Mouse (Mus musculus) heart, adult 2 months (tissue): ENCODE measurements at regions not wholly inside any gene's neighbourhood (a gene's known extent, or its start where the extent isn't known, plus 50 kb on each side); places are given as distances from the start of the nearest gene placed in this dataset.

Experiments
- DNase-seq, 2 experiments: peaks; one replicate each; pipeline ENCODE4 v3.0.0; 2021
- H3K27ac ChIP-seq: fragments of 200-600 bp; 2 replicates; pipeline ENCODE4 v1.8.1; 2022
- H3K27me3 ChIP-seq: fragments of 200-500 bp; 2 replicates; pipeline ENCODE4 v1.6.1; 2012; ENCODE audit warnings: mild to moderate bottlenecking, low read length, inconsistent platforms, mixed read lengths; ENCODE audit not compliant: control insufficient read depth, insufficient read depth
- H3K36me3 ChIP-seq: fragments of 200-500 bp; 2 replicates; pipeline ENCODE4 v1.6.1; 2012; ENCODE audit warnings: low read length, inconsistent platforms; ENCODE audit not compliant: control insufficient read depth, insufficient read depth
- H3K4me1 ChIP-seq: fragments of 200-500 bp; 2 replicates; pipeline ENCODE4 v1.6.1; 2011; ENCODE audit warnings: low read length; ENCODE audit not compliant: control insufficient read depth, insufficient read depth
- H3K4me3 ChIP-seq: fragments of 200-600 bp; 2 replicates; pipeline ENCODE4 v1.8.1; 2022
- H3K79me2 ChIP-seq: fragments of 200-500 bp; replicated peaks from 2 replicates; pipeline ENCODE4 v1.6.1; 2012; ENCODE audit warnings: mild to moderate bottlenecking, inconsistent platforms, low read length, moderate library complexity, mixed read lengths; ENCODE audit not compliant: control insufficient read depth, insufficient read depth
- H3K9ac ChIP-seq: fragments of 200-500 bp; 2 replicates; pipeline ENCODE4 v1.6.1; 2012; ENCODE audit warnings: low read depth, mild to moderate bottlenecking, control low read depth, inconsistent platforms, low read length, mixed read lengths
- CTCF ChIP-seq: fragments of 200-600 bp; IDR thresholded peaks from 2 replicates; pipeline ENCODE4 v1.8.1; 2022; ENCODE audit warnings: antibody characterized with exemption, mild to moderate bottlenecking, moderate library complexity
- EP300 ChIP-seq: fragments of 200-500 bp; IDR thresholded peaks from 2 replicates; pipeline ENCODE4 v1.6.1; 2011; ENCODE audit warnings: low read depth, low read length, control low read depth; ENCODE audit not compliant: insufficient read depth
- POLR2A ChIP-seq: fragments of 200-500 bp; IDR thresholded peaks from 2 replicates; pipeline ENCODE4 v1.6.1; 2011; ENCODE audit warnings: mild to moderate bottlenecking, low read depth, low read length, control low read depth; ENCODE audit not compliant: insufficient read depth
- WGBS: fragments of 180-500 bp; shearing (Covaris S2); methylation state at CpG from one replicate; pipeline ENCODE4 v1.1.7; 2018; 5-methylcytosine and 5-hydroxymethylcytosine counted together
- intact Hi-C: fragments of 180-260 bp; cut with DNase I; formaldehyde crosslinking; loops from one replicate; pipeline ENCODE4 v1.15.1; 2025

- WGBS, result 40% methylated on average over 2 of the region's 2 CpGs
- Histone ChIP-seq H3K4me1 (no peaks in the 10 kb centered on the region), H3K9ac (no peak overlapping the region), H3K27ac (no peak overlapping the region), H3K36me3 (no peaks in the 10 kb centered on the region), H3K27me3 (no peaks in the 10 kb centered on the region), H3K79me2 (no peaks in the 10 kb centered on the region), H3K4me3 (no peak overlapping the region)
- intact Hi-C loops, result no loop called here
- no peak for TF ChIP-seq CTCF
- TF ChIP-seq POLR2A, result no peak
- no peak for TF ChIP-seq EP300
- no peak for DNase-seq
Observed at GRCm38 (mm10) chr2:10966891-10967290, 205.0 kb upstream of the Prkcq start.

- H3K4me1 ChIP-seq, result no peaks in the 10 kb centered on the region
- WGBS, result 85% methylated on average over 10 of the region's 10 CpGs
Observed at GRCm38 (mm10) chr2:10969111-10969689, 202.7 kb upstream of the Prkcq start.

GRCm38 (mm10) chr2:10972051-10972450 lies 199.9 kb upstream of the Prkcq start:
- Histone ChIP-seq H3K79me2 (no peaks in the 10 kb centered on the region), H3K27ac (no peak overlapping the region), H3K9ac (no peak overlapping the region), H3K4me1 (no peaks in the 10 kb centered on the region), H3K4me3 (no peak overlapping the region), H3K27me3 (no peaks in the 10 kb centered on the region), H3K36me3 (no peaks in the 10 kb centered on the region)
- intact Hi-C loops, result no loop called here
- TF ChIP-seq EP300 (no peak), CTCF (no peak), POLR2A (no peak)
- DNase-seq, result no peak
- 42% methylated on average over 3 of the region's 3 CpGs for WGBS

More at GRCm38 (mm10) chr2:10969111-10969689, 202.7 kb upstream of the Prkcq start:
- no peak for TF ChIP-seq CTCF
- TF ChIP-seq EP300, result no peak
- TF ChIP-seq POLR2A, result no peak
- Histone ChIP-seq H3K9ac (no peak overlapping the region), H3K79me2 (no peaks in the 10 kb centered on the region), H3K4me3 (no peak overlapping the region), H3K27ac (no peak overlapping the region), H3K36me3 (no peaks in the 10 kb centered on the region), H3K27me3 (no peaks in the 10 kb centered on the region)
- DNase-seq, result no peak
- intact Hi-C loops, result no loop called here

- no peaks in the 10 kb centered on the region for H3K27me3 ChIP-seq
- no peak overlapping the region for H3K27ac ChIP-seq
- H3K4me3 ChIP-seq, result no peak overlapping the region
- no peaks in the 10 kb centered on the region for H3K4me1 ChIP-seq
- intact Hi-C loops, result no loop called here
- TF ChIP-seq EP300 (no peak), POLR2A (no peak)
- DNase-seq, result no peak
- no peak overlapping the region for H3K9ac ChIP-seq
- no peaks in the 10 kb centered on the region for H3K36me3 ChIP-seq
- WGBS, result 79% methylated on average over 5 of the region's 5 CpGs
- no peaks in the 10 kb centered on the region for H3K79me2 ChIP-seq
Observed at GRCm38 (mm10) chr2:10978772-10979171, 193.1 kb upstream of the Prkcq start.

- H3K4me3 ChIP-seq, result no peak overlapping the region
- H3K27me3 ChIP-seq, result no peaks in the 10 kb centered on the region
- no peak for DNase-seq
- intact Hi-C loops, result no loop called here
- H3K79me2 ChIP-seq, result no peaks in the 10 kb centered on the region
- H3K27ac ChIP-seq, result no peak overlapping the region
- no peaks in the 10 kb centered on the region for H3K36me3 ChIP-seq
- WGBS, result 56% methylated on average over 7 of the region's 7 CpGs
- no peaks in the 10 kb centered on the region for H3K4me1 ChIP-seq
- H3K9ac ChIP-seq, result no peak overlapping the region
- TF ChIP-seq POLR2A (no peak), CTCF (no peak), EP300 (no peak)
Observed at GRCm38 (mm10) chr2:10986101-10986500, 185.8 kb upstream of the Prkcq start.

- 86% methylated on average over 7 of the region's 7 CpGs for WGBS
- no peaks in the 10 kb centered on the region for H3K79me2 ChIP-seq
- no peaks in the 10 kb centered on the region for H3K36me3 ChIP-seq
- no peaks in the 10 kb centered on the region for H3K4me1 ChIP-seq
- H3K27me3 ChIP-seq, result no peaks in the 10 kb centered on the region
- no peak overlapping the region for H3K27ac ChIP-seq
- intact Hi-C loops, result no loop called here
- no peak for TF ChIP-seq EP300
- TF ChIP-seq CTCF, result no peak
- no peak for TF ChIP-seq POLR2A
- DNase-seq, result no peak
- H3K4me3 ChIP-seq, result no peak overlapping the region
- no peak overlapping the region for H3K9ac ChIP-seq
Observed at GRCm38 (mm10) chr2:10990043-10990728, 181.7 kb upstream of the Prkcq start.
